Mouse (Mus musculus) liver, embryonic 11.5 days (tissue): ENCODE data around the gene Klf16. TPM values are rescaled to one million over a fixed set of nuclear protein-coding genes. Genes with fewer than 3 reads are reported as not detected.
A peak's percentile ranks its signal among the peaks of the same experiment; 100 is the strongest.

Source experiments
- ATAC-seq: fragments of 200-750 bp; cut with Nextera tagmentation; replicated peaks from 2 replicates; pipeline ENCODE4 v1.8.0; 2017; ENCODE audit warnings: moderate number of reproducible peaks, mild to moderate bottlenecking, moderate TSS enrichment, moderate library complexity; ENCODE audit not compliant: low FRiP score
- DNase-seq: peaks from one replicate; pipeline ENCODE4 v3.0.0-alpha.2; 2017; ENCODE audit warnings: low spot score
- H3K27ac ChIP-seq: fragments of 300-500 bp; sonication (generic); 2 replicates; pipeline ENCODE4 v1.5.1; 2014; ENCODE audit warnings: mild to moderate bottlenecking, low read depth, low read length, control low read depth
- H3K27me3 ChIP-seq: fragments of 300-500 bp; sonication (generic); replicated peaks from 2 replicates; pipeline ENCODE4 v1.6.1; 2014; ENCODE audit warnings: low read length, mixed read lengths; ENCODE audit not compliant: control insufficient read depth, insufficient read depth
- H3K36me3 ChIP-seq: fragments of 300-500 bp; sonication (generic); 2 replicates; pipeline ENCODE4 v1.6.1; 2014; ENCODE audit warnings: mild to moderate bottlenecking, low read length, moderate library complexity, mixed read lengths; ENCODE audit not compliant: control insufficient read depth, insufficient read depth
- H3K4me1 ChIP-seq: fragments of 300-500 bp; sonication (generic); replicated peaks from 2 replicates; pipeline ENCODE4 v1.6.1; 2014; ENCODE audit warnings: low read length, mixed read lengths; ENCODE audit not compliant: control insufficient read depth, insufficient read depth
- H3K4me2 ChIP-seq: fragments of 300-500 bp; sonication (generic); 2 replicates; pipeline ENCODE4 v1.6.1; 2014; ENCODE audit warnings: mild to moderate bottlenecking, control low read depth, moderate library complexity
- H3K4me3 ChIP-seq: fragments of 300-500 bp; sonication (generic); 2 replicates; pipeline ENCODE4 v1.5.1; 2014; ENCODE audit warnings: low read depth, low read length, control low read depth
- H3K9ac ChIP-seq: fragments of 300-500 bp; sonication (generic); 2 replicates; pipeline ENCODE4 v1.6.1; 2014; ENCODE audit warnings: low read depth, low read length, control low read depth
- H3K9me3 ChIP-seq: fragments of 300-500 bp; sonication (generic); 2 replicates; pipeline ENCODE4 v1.6.1; 2016; ENCODE audit warnings: low read length, inconsistent platforms, mixed read lengths; ENCODE audit not compliant: control insufficient read depth
- WGBS: fragments of 180-500 bp; shearing (Covaris S2); extraction: QIAGEN DNeasy Blood & Tissue Kit; methylation state at CpG from one replicate; pipeline ENCODE4 v1.1.7; 2014; 5-methylcytosine and 5-hydroxymethylcytosine counted together
- polyA plus RNA-seq: library from polyadenylated mRNA; unstranded; fragments of >200 nt; fragmentation: Nextera tagmentation; extraction: Ambion mirVana; gene quantifications from 2 replicates; pipeline ENCODE4 v1.2.1, GENCODE M21; 2014

Klf16 gene
- 10.0 and 11.4 TPM in 2 replicates for polyA plus RNA-seq

DNA sequence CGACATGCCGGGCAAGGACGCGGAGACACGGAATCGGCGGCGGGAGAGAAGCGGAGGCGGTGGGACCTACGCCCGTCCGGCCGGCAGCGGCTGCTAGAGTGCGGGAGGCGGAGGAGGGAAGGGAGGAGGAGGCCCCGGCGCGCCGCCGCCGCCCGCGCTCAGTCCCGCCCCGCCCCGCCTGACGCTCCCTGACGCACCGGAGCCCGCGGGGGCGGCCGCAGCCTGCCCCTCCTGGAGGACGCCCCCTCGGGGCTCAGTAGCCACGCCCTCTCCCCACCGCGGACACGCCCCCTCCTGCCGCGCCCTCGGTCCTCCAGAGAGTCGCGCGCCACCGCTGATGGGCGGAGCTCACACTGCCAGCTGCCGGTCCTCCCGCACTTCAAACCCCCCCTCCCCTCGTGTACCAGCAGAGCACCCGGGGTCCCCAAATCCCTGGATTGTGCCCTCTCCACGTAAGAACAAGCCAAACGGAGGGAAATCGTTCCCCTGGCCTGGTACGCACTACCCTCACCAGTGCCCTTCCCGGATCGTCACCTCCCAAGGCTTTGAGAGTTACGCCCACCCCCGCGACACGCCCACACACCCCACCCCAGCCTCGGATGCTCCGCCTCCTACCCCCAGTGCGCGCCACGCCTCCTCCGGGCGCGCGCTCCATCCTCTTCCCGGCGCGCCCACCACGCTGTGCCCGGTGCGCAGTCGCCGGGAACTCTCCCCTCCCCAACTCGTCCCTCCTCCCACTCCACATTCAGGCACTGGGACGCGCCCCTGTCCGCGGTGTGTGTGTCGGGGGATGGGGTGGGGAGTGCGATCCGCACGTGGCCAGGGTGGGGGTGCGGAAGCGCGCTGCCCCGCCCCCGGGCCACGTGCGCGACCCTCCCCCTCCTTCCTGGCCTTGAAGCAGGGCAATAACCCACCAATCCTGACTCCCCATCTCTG is at the start of gene Klf16:
TSS of gene Klf16 (minus strand) at position 127 of the 936 bp plus-strand sequence.
- peak within 1 kb of the TSS; percentile 95 for H3K27ac ChIP-seq
- H3K9ac ChIP-seq = peak within 1 kb of the TSS; percentile 89
- peaks cover 46% of the 10 kb centered on the region for H3K4me1 ChIP-seq
- peak within 1 kb of the TSS; percentile 97 for H3K4me2 ChIP-seq
- DNase-seq = peak; percentile 100
- peak; percentile 81 for ATAC-seq
- under 1% methylated on average over 80 of the region's 97 CpGs for WGBS
- H3K9me3 ChIP-seq = no peaks in the 10 kb centered on the region
- H3K27me3 ChIP-seq = no peaks in the 10 kb centered on the region
- no peaks in the 10 kb centered on the region for H3K36me3 ChIP-seq
- H3K4me3 ChIP-seq = peak within 1 kb of the TSS; percentile 97

DNA sequence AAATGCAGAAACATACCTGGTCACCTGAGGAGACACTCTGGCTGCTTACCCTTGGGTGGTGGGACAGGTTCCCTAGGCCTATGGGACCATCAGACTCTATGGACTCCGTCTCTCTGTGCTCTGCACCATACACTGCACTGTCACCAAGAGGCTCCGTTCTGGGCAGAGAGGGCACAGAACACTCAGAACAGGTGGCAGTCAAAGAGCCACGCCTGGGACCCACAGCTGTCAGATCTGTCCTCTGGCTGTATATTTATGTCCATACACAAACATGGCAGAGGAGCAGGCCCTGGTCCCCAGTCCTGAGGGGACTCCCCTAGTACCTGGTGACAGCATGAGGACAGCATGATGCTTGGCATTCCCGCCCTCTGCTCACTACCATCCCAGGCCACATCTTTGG is 48.6 kb upstream of the Klf16 start:
- H3K36me3 ChIP-seq = 0 out of 2 replicates have a peak, but pooled peaks cover 2% of the 10 kb centered on the region
- DNase-seq (no peak), ATAC-seq (no peak)
- 88% methylated on average over 4 of the region's 4 CpGs for WGBS
- H3K4me3 ChIP-seq = no peak overlapping the region
- no peaks in the 10 kb centered on the region for H3K27me3 ChIP-seq
- H3K4me2 ChIP-seq = no peak overlapping the region
- no peaks in the 10 kb centered on the region for H3K9me3 ChIP-seq
- H3K4me1 ChIP-seq = peaks cover 37% of the 10 kb centered on the region
- H3K9ac ChIP-seq = peak overlapping the region; percentile 18; the same call in 1 of the 2 replicates
- peak overlapping the region; percentile 21; the same call in 1 of the 2 replicates for H3K27ac ChIP-seq

DNA sequence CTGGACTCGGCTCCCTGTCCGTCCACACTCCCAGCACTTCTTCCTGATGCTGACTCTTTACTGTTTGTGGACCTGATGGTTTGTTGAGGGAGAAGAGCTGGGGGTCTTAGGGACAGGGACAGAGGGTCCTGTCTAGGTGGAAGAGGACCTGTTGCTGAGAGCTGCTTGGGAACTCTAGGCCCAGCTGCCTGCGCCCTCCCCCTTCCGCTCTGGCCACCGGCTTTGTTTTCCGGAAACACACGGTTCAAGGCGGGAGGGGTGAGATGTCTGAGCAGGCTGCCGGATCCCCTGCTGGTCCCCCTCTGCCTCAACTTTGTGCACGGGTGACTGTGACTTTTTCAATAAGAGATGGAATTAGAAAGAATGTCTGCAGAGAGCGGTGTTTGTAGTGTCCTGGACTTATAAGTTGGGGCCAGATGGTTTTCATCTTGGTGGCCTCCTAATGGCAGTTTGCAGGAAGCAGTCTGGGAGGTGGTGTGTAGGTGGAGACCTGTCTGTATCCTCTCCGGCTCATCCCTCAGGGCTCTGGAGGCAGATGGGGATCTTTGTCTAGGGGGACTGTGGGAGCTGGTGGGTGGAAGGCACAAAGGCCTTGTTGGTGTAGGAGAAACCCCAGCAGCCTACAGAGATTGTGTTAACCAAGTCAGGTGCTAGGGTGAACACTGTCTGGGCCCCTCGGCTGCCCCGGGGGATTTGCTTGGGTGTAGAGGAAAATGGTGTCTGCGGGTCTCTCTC is 46.5 kb upstream of the Klf16 start:
- peak; percentile 72 for DNase-seq
- Histone ChIP-seq H3K4me2 (peak overlapping the region; percentile 92), H3K27me3 (no peaks in the 10 kb centered on the region), H3K9ac (peak overlapping the region; percentile 87), H3K36me3 (0 out of 2 replicates have a peak, but pooled peaks cover 2% of the 10 kb centered on the region), H3K4me1 (peaks cover 43% of the 10 kb centered on the region), H3K4me3 (peak overlapping the region; percentile 90), H3K27ac (peak overlapping the region; percentile 91), H3K9me3 (no peaks in the 10 kb centered on the region)
- ATAC-seq = no peak
- 16% methylated on average over 15 of the region's 15 CpGs for WGBS

DNA sequence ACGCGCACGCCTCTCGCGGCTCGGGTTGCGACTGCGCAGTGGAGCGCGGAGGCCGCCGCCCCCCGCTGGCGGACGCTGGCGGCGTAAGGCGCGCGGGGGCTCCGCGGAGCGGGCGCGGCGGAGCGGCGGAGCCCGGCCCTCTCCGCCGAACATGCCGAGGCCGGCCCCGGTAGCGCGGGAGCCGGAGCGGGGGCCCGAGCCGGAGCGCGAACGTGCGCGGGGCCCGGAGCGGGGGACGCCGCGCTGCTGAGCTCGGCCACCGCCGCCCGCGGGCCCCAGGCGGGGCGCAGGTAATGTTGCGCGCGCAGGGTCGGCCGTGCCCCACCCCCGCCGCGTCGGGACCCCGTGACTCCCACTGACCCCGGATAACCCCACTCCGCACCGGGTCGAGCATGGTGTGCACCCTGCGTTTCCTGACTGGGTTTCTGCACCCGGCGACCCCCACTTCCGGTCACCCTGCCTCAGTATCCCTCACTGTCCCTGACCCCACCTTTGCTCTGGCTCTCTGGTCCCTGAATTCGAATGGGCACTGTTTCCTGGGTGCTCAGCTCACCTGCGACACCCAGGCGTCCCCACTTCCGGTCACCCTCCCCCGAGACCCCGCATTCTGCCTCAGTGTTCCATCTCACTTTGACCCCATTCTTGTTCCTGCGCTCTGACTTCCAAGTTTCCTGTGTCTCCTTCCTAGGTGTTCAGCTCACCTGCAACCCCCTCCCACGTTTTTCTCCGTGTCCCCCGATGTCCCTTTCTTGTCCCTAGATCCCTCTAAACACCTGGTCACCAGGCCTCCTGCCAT is 45.7 kb upstream of the Klf16 start, which contains the start of gene Csnk1g2:
TSS of gene Csnk1g2 (plus strand) at position 178 of the 796 bp plus-strand sequence.
- WGBS = under 1% methylated on average over 83 of the region's 85 CpGs
- peak; percentile 37 for ATAC-seq
- 0 out of 2 replicates have a peak, but pooled peaks cover 2% of the 10 kb centered on the region for H3K36me3 ChIP-seq

DNA sequence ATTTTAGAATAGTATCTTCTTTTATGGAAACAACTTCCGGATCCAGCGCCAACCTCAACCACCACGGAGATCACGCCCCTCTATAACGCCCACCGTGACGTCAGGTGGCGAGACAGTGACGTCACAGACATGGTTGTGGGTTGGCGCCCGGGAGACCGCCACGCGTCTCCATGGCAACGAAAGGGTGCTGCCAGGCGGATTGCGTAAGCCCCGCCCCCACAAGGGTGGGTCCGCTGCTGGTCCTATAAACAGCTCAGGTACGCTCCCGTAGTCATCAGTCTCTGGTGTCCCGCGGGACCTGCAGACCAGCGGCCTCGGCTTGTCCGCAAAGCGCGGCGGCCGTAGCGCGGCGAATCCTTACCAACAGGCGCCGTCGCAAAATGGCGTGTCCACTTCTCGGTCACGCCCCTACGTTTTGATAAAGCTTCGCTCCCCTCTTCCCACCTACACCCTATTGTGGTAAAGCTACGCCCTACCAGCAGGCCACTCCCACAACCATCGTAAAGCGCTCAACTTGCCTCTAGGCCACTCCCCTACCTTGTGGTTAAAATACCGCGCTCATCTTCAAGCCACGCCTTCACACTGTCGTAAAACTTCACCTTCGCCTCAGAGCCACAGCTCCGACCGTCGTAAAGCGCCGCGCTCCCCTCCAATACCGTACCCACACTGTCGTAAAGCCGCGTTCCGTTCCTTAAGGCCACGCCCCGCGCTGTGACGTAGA is 45.0 kb upstream of the Klf16 start:
- no peaks in the 10 kb centered on the region for H3K27me3 ChIP-seq
- peak; percentile 99 for DNase-seq
- H3K9ac ChIP-seq = peak overlapping the region; percentile 87
- H3K9me3 ChIP-seq = no peaks in the 10 kb centered on the region
- H3K4me2 ChIP-seq = peak overlapping the region; percentile 92
- H3K4me1 ChIP-seq = peaks cover 33% of the 10 kb centered on the region
- peak overlapping the region; percentile 91 for H3K27ac ChIP-seq
- peak; percentile 91 for ATAC-seq
- 0 out of 2 replicates have a peak, but pooled peaks cover 2% of the 10 kb centered on the region for H3K36me3 ChIP-seq
- WGBS = under 1% methylated on average over 64 of the region's 64 CpGs
- H3K4me3 ChIP-seq = peak overlapping the region; percentile 90

More for the DNA sequence above, 45.7 kb upstream of the Klf16 start, which contains the start of gene Csnk1g2:
- no peaks in the 10 kb centered on the region for H3K9me3 ChIP-seq
- peak; percentile 70 for DNase-seq
- peaks cover 41% of the 10 kb centered on the region for H3K4me1 ChIP-seq
- no peaks in the 10 kb centered on the region for H3K27me3 ChIP-seq
- peak within 1 kb of the TSS; percentile 92 for H3K4me2 ChIP-seq
- H3K27ac ChIP-seq = peak within 1 kb of the TSS; percentile 91
- H3K4me3 ChIP-seq = peak within 1 kb of the TSS; percentile 90
- peak within 1 kb of the TSS; percentile 87 for H3K9ac ChIP-seq

DNA sequence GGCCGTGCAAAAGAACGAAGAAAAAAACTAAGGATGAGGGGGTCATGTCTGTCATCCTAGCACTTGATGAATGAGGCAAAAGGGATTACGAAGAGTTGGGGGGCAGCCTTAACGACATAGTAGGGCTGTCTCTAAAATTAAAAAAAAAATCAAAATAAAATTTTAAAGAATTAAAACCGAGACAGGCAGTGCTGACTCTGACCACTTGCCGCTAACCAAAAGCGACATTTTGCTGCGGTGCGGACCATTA is 44.5 kb upstream of the Klf16 start:
- Histone ChIP-seq H3K4me3 (peak overlapping the region; percentile 90), H3K4me1 (peaks cover 33% of the 10 kb centered on the region), H3K9me3 (no peaks in the 10 kb centered on the region), H3K27ac (peak overlapping the region; percentile 91), H3K4me2 (peak overlapping the region; percentile 92), H3K27me3 (no peaks in the 10 kb centered on the region), H3K9ac (peak overlapping the region; percentile 69), H3K36me3 (0 out of 2 replicates have a peak, but pooled peaks cover 2% of the 10 kb centered on the region)
- WGBS = 3% methylated on average over 9 of the region's 9 CpGs
- DNase-seq (no peak), ATAC-seq (no peak)

DNA sequence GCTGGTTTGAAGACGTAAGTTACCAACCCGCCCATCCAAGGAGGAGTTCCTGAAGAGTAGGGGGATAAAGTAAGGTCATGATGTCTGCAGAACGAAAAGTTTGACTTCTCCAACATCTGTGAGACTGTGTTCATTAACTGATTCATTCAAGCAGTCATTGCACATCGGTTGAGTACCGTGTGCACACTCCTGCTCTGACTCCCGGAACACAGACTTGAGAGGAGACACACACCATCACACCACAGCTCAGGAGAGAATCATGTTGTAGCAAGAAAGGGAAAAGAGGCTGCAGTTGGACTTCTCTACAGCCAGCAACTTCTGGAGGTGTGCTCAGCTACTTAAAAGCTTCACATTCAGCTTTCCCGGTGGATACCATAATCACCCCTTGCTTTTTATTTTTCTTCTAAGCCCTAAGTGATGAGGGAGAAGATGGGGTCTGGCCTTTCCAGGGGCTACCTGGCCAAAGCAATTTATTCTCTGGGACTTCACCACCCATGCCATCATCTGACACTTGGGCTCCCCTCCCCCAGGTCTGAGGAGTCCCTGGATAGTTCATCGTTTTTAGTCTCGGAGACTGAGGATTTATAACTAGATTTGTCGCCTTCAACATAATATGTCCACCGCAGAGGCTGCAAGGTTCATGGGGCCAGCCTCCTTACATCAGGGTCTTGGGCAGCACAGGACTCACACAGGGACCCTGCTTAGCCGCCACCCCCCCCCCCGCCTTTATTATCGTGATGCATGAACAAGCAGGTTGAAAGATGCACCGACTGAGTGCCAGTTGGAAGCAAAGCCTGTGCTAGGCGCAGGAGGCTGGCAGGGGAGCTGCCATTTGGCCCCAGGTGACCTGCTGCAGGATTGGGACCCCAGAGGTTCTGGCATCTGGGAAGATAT is 43.9 kb upstream of the Klf16 start:
- DNase-seq (no peak), ATAC-seq (no peak)
- no peaks in the 10 kb centered on the region for H3K27me3 ChIP-seq
- H3K9ac ChIP-seq = peak overlapping the region; percentile 69
- 56% methylated on average over 16 of the region's 16 CpGs for WGBS
- H3K4me1 ChIP-seq = peaks cover 28% of the 10 kb centered on the region
- peak overlapping the region; percentile 90 for H3K4me3 ChIP-seq
- peak overlapping the region; percentile 92 for H3K4me2 ChIP-seq
- peak overlapping the region; percentile 91; the same call in 1 of the 2 replicates for H3K27ac ChIP-seq
- H3K36me3 ChIP-seq = 0 out of 2 replicates have a peak, but pooled peaks cover under 1% of the 10 kb centered on the region
- no peaks in the 10 kb centered on the region for H3K9me3 ChIP-seq
